In the genomic region with DNA sequence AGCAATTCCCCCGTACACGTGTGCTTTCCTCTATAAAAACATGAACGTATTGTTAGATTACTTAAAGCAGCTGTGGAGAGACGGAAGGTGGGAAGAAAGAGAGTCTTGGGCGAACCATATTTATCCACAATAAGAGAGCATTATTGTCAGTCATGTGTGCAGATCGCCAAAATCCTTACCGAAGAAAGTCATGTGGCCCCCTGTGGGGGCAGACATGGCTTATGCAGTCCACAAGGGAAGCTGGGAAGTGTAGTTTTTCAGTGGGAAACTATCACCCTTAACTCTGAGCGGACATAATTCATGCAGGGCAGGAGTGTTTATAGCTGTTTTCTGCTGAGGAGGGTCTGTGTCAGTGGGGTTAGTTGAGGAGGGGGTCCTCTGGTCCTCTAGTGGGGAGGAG, we compare ENCODE assay signal across 11 mouse cellular contexts.
DNase-seq lines count a peak whose midpoint lies in the region; ATAC-seq and TF ChIP-seq lines count a peak whose summit lies in the region.
"Had no signal": no experiment of that assay in that cellular context is flagged by ENCODE, and none has a peak within 500 bp of the region (broad histone marks: within the 10 kb centered on the region; RNA-seq: fewer than 3 reads in every experiment).

No protein-coding gene starts in this region.

- H3K4me2 ChIP-seq in forebrain, embryonic 14.5 days (ENCODE audit: low read length): no peak overlapping the region
- H3K4me2 ChIP-seq in forebrain, embryonic 11.5 days (ENCODE audit: low read depth, low read length, severe bottlenecking): no peak overlapping the region
- no peak overlapping the region for H3K4me2 ChIP-seq in lung, embryonic 14.5 days
- H3K4me2 ChIP-seq: heart, embryonic 15.5 days; liver, embryonic 13.5 days had no signal

- no peaks in the 10 kb centered on the region for H3K36me3 ChIP-seq in forebrain, embryonic 14.5 days (ENCODE audit: control insufficient read depth, insufficient read depth, low read length)
- H3K36me3 ChIP-seq in forebrain, embryonic 11.5 days (ENCODE audit: control insufficient read depth, insufficient read depth, low read length): no peaks in the 10 kb centered on the region
- H3K36me3 ChIP-seq in lung, embryonic 14.5 days (ENCODE audit: insufficient read depth): no peaks in the 10 kb centered on the region
- H3K36me3 ChIP-seq: heart, embryonic 15.5 days; liver, embryonic 13.5 days had no signal

- TF ChIP-seq CTCF in lung, embryonic 14.5 days (IDR thresholded peaks at IDR 0.05; ENCODE audit: low read depth): no peak
- TF ChIP-seq CTCF in lung, adult 2 months (IDR thresholded peaks at IDR 0.05; ENCODE audit: insufficient read depth, low read length): no peak

- no peak overlapping the region for H3K4me3 ChIP-seq in forebrain, embryonic 14.5 days (ENCODE audit: low read depth, low read length)
- no peak overlapping the region for H3K4me3 ChIP-seq in forebrain, embryonic 11.5 days (ENCODE audit: low read depth, low read length)
- no peak overlapping the region for H3K4me3 ChIP-seq in lung, embryonic 14.5 days (ENCODE audit: low read depth, low read length)
- no peak overlapping the region for H3K4me3 ChIP-seq in lung, adult 2 months (replicated peaks; ENCODE audit: extremely low read depth, low read depth, low read length)
- H3K4me3 ChIP-seq: heart, embryonic 15.5 days; liver, embryonic 13.5 days; myocyte had no signal

- no peak overlapping the region for H3K9ac ChIP-seq in forebrain, embryonic 14.5 days (ENCODE audit: low read length)
- no peak overlapping the region for H3K9ac ChIP-seq in forebrain, embryonic 11.5 days (ENCODE audit: low read length)
- H3K9ac ChIP-seq in lung, embryonic 14.5 days: no peak overlapping the region
- H3K9ac ChIP-seq: heart, embryonic 15.5 days; liver, embryonic 13.5 days had no signal

- TF ChIP-seq POLR2A in lung, adult 2 months (IDR thresholded peaks at IDR 0.05; ENCODE audit: borderline replicate concordance, extremely low read depth, low read depth, low read length): no peak

- no peaks in the 10 kb centered on the region for H3K4me1 ChIP-seq in forebrain, embryonic 14.5 days (ENCODE audit: control insufficient read depth, insufficient read depth, low read length)
- peaks cover 8% of the 10 kb centered on the region for H3K4me1 ChIP-seq in forebrain, embryonic 11.5 days (replicated peaks; ENCODE audit: control insufficient read depth, insufficient read depth, low read length)
- peaks cover 17% of the 10 kb centered on the region; the same call in 1 of the 2 replicates for H3K4me1 ChIP-seq in lung, embryonic 14.5 days (ENCODE audit: insufficient read depth)
- H3K4me1 ChIP-seq in lung, adult 2 months (ENCODE audit: control insufficient read depth, insufficient read depth, low read length): no peaks in the 10 kb centered on the region
- H3K4me1 ChIP-seq: heart, embryonic 15.5 days; liver, embryonic 13.5 days had no signal

- WGBS in forebrain, embryonic 14.5 days: 70% methylated on average over 8 of the region's 8 CpGs
- 71% methylated on average over 8 of the region's 8 CpGs for WGBS in forebrain, embryonic 11.5 days
- 48% methylated on average over 8 of the region's 8 CpGs for WGBS in lung, embryonic 14.5 days
- 74% methylated on average over 8 of the region's 8 CpGs for WGBS in lung, adult 2 months

- no peak for ATAC-seq in forebrain, embryonic 14.5 days
- no peak for ATAC-seq in forebrain, embryonic 11.5 days (replicated peaks; ENCODE audit: low FRiP score)
- no peak for ATAC-seq in lung, embryonic 14.5 days (ENCODE audit: insufficient read depth)

- DNase-seq in forebrain, embryonic 14.5 days (ENCODE audit: low spot score): peak; percentile 13
- no peak for DNase-seq in forebrain, embryonic 11.5 days (ENCODE audit: low spot score)
- no peak for DNase-seq in lung, embryonic 14.5 days
- DNase-seq in lung, adult 2 months: no peak
- DNase-seq in left cerebral cortex, adult 9 months (ENCODE audit: low spot score in 2 of 2): peak; percentile 28 to 55
- DNase-seq in right cerebral cortex, postnatal 25 days: peak; percentile 32
- no peak for DNase-seq in adrenal gland, adult (ENCODE audit: inconsistent age in 2 of 2, low spot score in 1 of 2)
- DNase-seq in natural killer cell, adult 2 months (ENCODE audit: low spot score in 2 of 2): no peak
- DNase-seq: liver, embryonic 13.5 days had no signal

- no peak overlapping the region for H3K27ac ChIP-seq in forebrain, embryonic 14.5 days (ENCODE audit: low read depth, low read length)
- H3K27ac ChIP-seq in forebrain, embryonic 11.5 days (ENCODE audit: low read depth, low read length): no peak overlapping the region
- H3K27ac ChIP-seq in lung, embryonic 14.5 days (ENCODE audit: low read depth): peak overlapping the region; percentile 32; the same call in 1 of the 2 replicates
- H3K27ac ChIP-seq: heart, embryonic 15.5 days; liver, embryonic 13.5 days had no signal

- H3K9me3 ChIP-seq in forebrain, embryonic 14.5 days (replicated peaks; ENCODE audit: control insufficient read depth, low read length): no peaks in the 10 kb centered on the region
- no peaks in the 10 kb centered on the region for H3K9me3 ChIP-seq in forebrain, embryonic 11.5 days (ENCODE audit: control insufficient read depth, low read length)
- H3K9me3 ChIP-seq in lung, embryonic 14.5 days (ENCODE audit: low read depth, low read length): no peaks in the 10 kb centered on the region
- H3K9me3 ChIP-seq: heart, embryonic 15.5 days; liver, embryonic 13.5 days had no signal

- no peaks in the 10 kb centered on the region for H3K27me3 ChIP-seq in forebrain, embryonic 14.5 days (replicated peaks; ENCODE audit: control insufficient read depth, insufficient read depth, low read length)
- no peaks in the 10 kb centered on the region for H3K27me3 ChIP-seq in forebrain, embryonic 11.5 days (ENCODE audit: control insufficient read depth, insufficient read depth, low read length)
- H3K27me3 ChIP-seq in lung, embryonic 14.5 days (ENCODE audit: insufficient read depth, low read length): no peaks in the 10 kb centered on the region
- H3K27me3 ChIP-seq: heart, embryonic 15.5 days; liver, embryonic 13.5 days had no signal

Comparison
In these comparisons a context has a peak if more than half of its experiments do, and no peak if none do; other contexts are left out.
1. DNase-seq: peak in forebrain, embryonic 14.5 days (single experiment), left cerebral cortex, adult 9 months (2 of 2) and right cerebral cortex, postnatal 25 days (single experiment); none in forebrain, embryonic 11.5 days (single experiment), lung, embryonic 14.5 days (single experiment), lung, adult 2 months (single experiment), adrenal gland, adult (0 of 2) and natural killer cell, adult 2 months (0 of 2).